Mouse (Mus musculus) heart, postnatal 0 days (tissue): ENCODE measurements around the gene Dot1l. TPM values are rescaled to one million over a fixed set of nuclear protein-coding genes. Genes with fewer than 3 reads are reported as not detected.

Source experiments
- ATAC-seq: fragments of 200-750 bp; cut with Nextera tagmentation; 2 replicates; pipeline ENCODE4 v1.8.0; 2017; ENCODE audit warnings: low read depth, moderate number of reproducible peaks, moderate library complexity; ENCODE audit not compliant: insufficient read depth
- DNase-seq: peaks from one replicate; pipeline ENCODE4 v3.0.0-alpha.2; 2016; ENCODE audit warnings: low spot score
- H3K27ac ChIP-seq: fragments of 300-500 bp; sonication (generic); 2 replicates; pipeline ENCODE4 v1.5.1; 2014; ENCODE audit warnings: low read depth, mild to moderate bottlenecking
- H3K27me3 ChIP-seq: fragments of 300-500 bp; sonication (generic); 2 replicates; pipeline ENCODE4 v1.6.1; 2014; ENCODE audit warnings: low read length, mixed read lengths; ENCODE audit not compliant: control insufficient read depth, insufficient read depth
- H3K36me3 ChIP-seq: fragments of 300-500 bp; sonication (generic); replicated peaks from 2 replicates; pipeline ENCODE4 v1.6.1; 2014; ENCODE audit warnings: low read length, mixed read lengths; ENCODE audit not compliant: control insufficient read depth, insufficient read depth
- H3K4me1 ChIP-seq: fragments of 300-500 bp; sonication (generic); 2 replicates; pipeline ENCODE4 v1.6.1; 2014; ENCODE audit warnings: antibody characterized with exemption; ENCODE audit not compliant: control insufficient read depth, insufficient read depth
- H3K4me2 ChIP-seq: fragments of 300-500 bp; sonication (generic); 2 replicates; pipeline ENCODE4 v1.6.1; 2014; ENCODE audit warnings: low read depth, mild to moderate bottlenecking, low read length, moderate library complexity
- H3K4me3 ChIP-seq: fragments of 300-500 bp; sonication (generic); 2 replicates; pipeline ENCODE4 v1.5.1; 2014; ENCODE audit warnings: low read depth, low read length
- H3K9ac ChIP-seq: fragments of 300-500 bp; sonication (generic); replicated peaks from 2 replicates; pipeline ENCODE4 v1.6.1; 2014; ENCODE audit warnings: low read depth, low read length, mixed read lengths
- H3K9me3 ChIP-seq: fragments of 300-500 bp; sonication (generic); replicated peaks from 2 replicates; pipeline ENCODE4 v1.6.1; 2016; ENCODE audit warnings: low read length; ENCODE audit not compliant: control insufficient read depth
- CTCF ChIP-seq: IDR thresholded peaks from 2 replicates; pipeline ENCODE4 v1.5.1; 2016; ENCODE audit warnings: antibody characterized with exemption, control low read depth, low read depth
- EP300 ChIP-seq: IDR thresholded peaks from 2 replicates; pipeline ENCODE4 v1.6.1; 2016; ENCODE audit warnings: antibody characterized with exemption, low read depth
- WGBS: fragments of 180-500 bp; shearing (Covaris S2); extraction: QIAGEN DNeasy Blood & Tissue Kit; methylation state at CpG from one replicate; pipeline ENCODE4 v1.1.7; 2014; 5-methylcytosine and 5-hydroxymethylcytosine counted together
- polyA plus RNA-seq: library from polyadenylated mRNA; unstranded; fragments of >200 nt; fragmentation: Nextera tagmentation; extraction: Ambion mirVana; gene quantifications from 2 replicates; pipeline ENCODE4 v1.2.1, GENCODE M21; 2015
- total RNA-seq: library from RNA; depleted of rRNA; stranded (reverse); fragments of >200 nt; gene quantifications from 2 replicates; pipeline ENCODE4 v1.2.3, GENCODE M21; 2014; ENCODE audit warnings: low replicate concordance

Dot1l gene
- total and polyA plus RNA-seq, 2 experiments from 2014 or later, result 14.0 to 19.4 TPM

- ATAC-seq (no peak), DNase-seq (no peak)
- Histone ChIP-seq H3K27ac (no peak within 1 kb of the TSS), H3K4me1 (peaks cover 30% of the 10 kb centered on the region; the same call in 1 of the 2 replicates), H3K4me2 (no peak within 1 kb of the TSS), H3K9ac (no peak within 1 kb of the TSS; the same call in 1 of the 2 replicates), H3K4me3 (no peak within 1 kb of the TSS), H3K36me3 (peaks cover 39% of the 10 kb centered on the region), H3K9me3 (no peaks in the 10 kb centered on the region), H3K27me3 (no peaks in the 10 kb centered on the region)
- 43% methylated on average over 6 of the region's 6 CpGs for WGBS
- TF ChIP-seq CTCF (no peak), EP300 (no peak)
These were observed 49.9 kb downstream of the Dot1l start, which contains the start of gene Amh for GRCm38 (mm10) chr10:80804916-80805315. Gene Amh, plus strand, starts transcription at chr10:80805243.

GRCm38 (mm10) chr10:80805322-80805721, 50.3 kb downstream of the Dot1l start:
- ATAC-seq (no peak), DNase-seq (no peak)
- Histone ChIP-seq H3K4me1 (peaks cover 32% of the 10 kb centered on the region; the same call in 1 of the 2 replicates), H3K9ac (no peak overlapping the region), H3K9me3 (no peaks in the 10 kb centered on the region), H3K27ac (no peak overlapping the region), H3K36me3 (peaks cover 39% of the 10 kb centered on the region), H3K4me2 (no peak overlapping the region), H3K4me3 (no peak overlapping the region), H3K27me3 (no peaks in the 10 kb centered on the region)
- TF ChIP-seq EP300 (no peak), CTCF (no peak)
- WGBS, result 74% methylated on average over 5 of the region's 5 CpGs

GRCm38 (mm10) chr10:80805925-80806324, 50.9 kb downstream of the Dot1l start:
- no peak overlapping the region for H3K27ac ChIP-seq
- DNase-seq, result peak; percentile 57
- 11% methylated on average over 3 of the region's 3 CpGs for WGBS
- peaks cover 39% of the 10 kb centered on the region for H3K36me3 ChIP-seq
- H3K27me3 ChIP-seq, result no peaks in the 10 kb centered on the region
- TF ChIP-seq EP300 (no peak), CTCF (peak; percentile 72)
- H3K9me3 ChIP-seq, result no peaks in the 10 kb centered on the region
- ATAC-seq, result peak; percentile 35
- no peak overlapping the region for H3K4me3 ChIP-seq
- H3K4me2 ChIP-seq, result no peak overlapping the region
- H3K4me1 ChIP-seq, result peaks cover 35% of the 10 kb centered on the region; the same call in 1 of the 2 replicates
- H3K9ac ChIP-seq, result no peak overlapping the region

- peaks cover 35% of the 10 kb centered on the region; the same call in 1 of the 2 replicates for H3K4me1 ChIP-seq
- H3K9me3 ChIP-seq, result no peaks in the 10 kb centered on the region
- peaks cover 34% of the 10 kb centered on the region for H3K36me3 ChIP-seq
- TF ChIP-seq EP300, result no peak
- H3K27ac ChIP-seq, result peak overlapping the region; percentile 70
- WGBS, result 50% methylated on average over 32 of the region's 34 CpGs
- peak overlapping the region; percentile 95 for H3K4me2 ChIP-seq
- H3K4me3 ChIP-seq, result peak overlapping the region; percentile 49
- no peak for DNase-seq
- peak overlapping the region; percentile 55; the same call in 1 of the 2 replicates for H3K9ac ChIP-seq
- no peak for ATAC-seq
- H3K27me3 ChIP-seq, result no peaks in the 10 kb centered on the region
These were observed 51.5 kb downstream of the Dot1l start for GRCm38 (mm10) chr10:80806341-80807056.

- H3K4me1 ChIP-seq, result peaks cover 35% of the 10 kb centered on the region; the same call in 1 of the 2 replicates
- H3K27me3 ChIP-seq, result no peaks in the 10 kb centered on the region
- peak overlapping the region; percentile 70 for H3K27ac ChIP-seq
- no peaks in the 10 kb centered on the region for H3K9me3 ChIP-seq
- TF ChIP-seq EP300, result no peak
- no peak for TF ChIP-seq CTCF
- H3K9ac ChIP-seq, result peak overlapping the region; percentile 55
- peak; percentile 80 for DNase-seq
- H3K4me2 ChIP-seq, result peak overlapping the region; percentile 95
- peak; percentile 81 for ATAC-seq
- H3K36me3 ChIP-seq, result peaks cover 27% of the 10 kb centered on the region
- H3K4me3 ChIP-seq, result peak overlapping the region; percentile 49
- under 1% methylated on average over 57 of the region's 58 CpGs for WGBS
These were observed 52.1 kb downstream of the Dot1l start for GRCm38 (mm10) chr10:80807057-80807627.
